Mouse (Mus musculus) lung, adult 18-20 months (tissue): ENCODE measurements at regions not wholly inside any gene's neighbourhood (a gene's known extent, or its start where the extent isn't known, plus 50 kb on each side); places are given as distances from the start of the nearest gene placed in this dataset.

Experiments used
- DNase-seq, 2 experiments: peaks; one replicate each; pipeline ENCODE4 v3.0.0; 2022; ENCODE audit warnings: mixed read lengths in 2 of 2

DNA sequence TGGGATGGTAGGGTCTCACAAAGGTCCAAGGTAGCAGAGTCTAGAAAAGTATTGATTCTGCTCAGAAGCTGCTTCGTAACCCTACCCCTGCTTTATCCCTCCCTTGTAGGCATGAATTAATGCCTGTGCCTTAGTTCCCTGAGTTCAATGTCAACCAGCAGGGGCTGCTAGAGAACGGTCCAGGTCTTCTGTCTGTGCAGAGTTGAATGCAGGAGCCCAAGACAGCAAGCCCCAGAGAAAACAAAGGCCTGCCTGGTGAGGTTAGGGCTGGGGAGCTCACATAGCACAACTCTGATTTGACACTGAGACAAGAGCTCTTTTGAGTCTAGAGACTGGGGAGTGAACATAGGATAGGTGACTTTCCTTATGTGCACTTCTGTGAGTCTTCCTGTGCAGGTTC is 56.6 kb downstream of the Olig3 start:
- DNase-seq, result no peak

DNA sequence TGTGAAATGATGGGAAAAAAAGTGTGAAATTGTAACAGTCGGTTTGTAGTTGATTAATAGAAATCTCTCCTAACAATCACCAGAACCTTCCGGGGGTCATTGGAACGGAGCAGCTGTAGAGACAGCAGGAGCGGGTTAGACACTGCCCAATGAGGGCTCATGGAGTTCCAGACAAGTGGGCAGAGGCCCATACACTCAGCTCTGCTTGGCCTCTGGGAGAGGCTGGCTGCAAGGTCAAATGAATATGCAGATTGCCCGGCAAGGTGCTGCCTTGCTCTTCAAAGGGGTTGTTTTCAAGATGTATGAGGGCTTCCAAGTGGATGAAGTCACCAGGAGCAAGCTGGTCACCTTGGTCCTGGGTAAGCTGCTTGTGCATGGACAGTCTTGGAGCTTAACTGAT is 57.6 kb downstream of the Olig3 start:
- DNase-seq, result no peak

DNA sequence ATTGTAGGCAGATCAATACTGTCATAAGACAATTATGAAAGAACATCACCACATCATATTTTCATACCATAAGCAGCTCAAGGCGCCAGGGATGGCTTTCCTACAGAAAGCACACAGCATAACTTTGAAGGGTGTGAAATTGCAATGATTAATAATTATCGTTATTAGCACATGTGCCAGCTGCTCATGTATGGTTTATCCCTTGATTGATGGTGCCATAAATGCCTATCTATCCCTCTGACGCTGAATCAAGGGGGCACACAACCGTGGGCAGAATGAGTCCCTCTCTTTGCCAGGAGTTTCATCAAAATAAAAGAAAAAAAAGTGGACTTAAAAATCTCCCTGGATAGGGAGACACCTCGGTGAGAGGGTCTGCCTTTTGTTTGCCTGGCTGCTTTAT is 58.5 kb downstream of the Olig3 start:
- DNase-seq, result no peak

DNA sequence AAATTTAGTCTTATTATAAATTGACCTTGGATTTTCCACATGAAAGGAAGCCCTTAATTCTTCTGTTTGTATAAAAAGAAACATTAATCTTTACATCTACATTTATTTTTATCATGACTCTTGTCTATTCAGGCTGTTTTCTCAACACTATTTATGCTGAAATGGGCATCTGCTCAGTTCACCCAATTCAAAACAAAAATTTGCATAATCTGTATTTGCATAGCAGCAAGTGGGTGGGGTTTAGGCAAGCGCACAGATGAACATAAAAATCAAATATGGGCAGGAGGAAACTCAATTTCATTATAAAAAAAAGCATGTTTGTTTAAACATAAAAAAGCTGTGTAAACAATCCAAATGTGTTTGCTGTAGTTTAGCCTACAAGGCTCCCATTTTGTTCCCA is 67.7 kb downstream of the Olig3 start:
- DNase-seq, result no peak

DNA sequence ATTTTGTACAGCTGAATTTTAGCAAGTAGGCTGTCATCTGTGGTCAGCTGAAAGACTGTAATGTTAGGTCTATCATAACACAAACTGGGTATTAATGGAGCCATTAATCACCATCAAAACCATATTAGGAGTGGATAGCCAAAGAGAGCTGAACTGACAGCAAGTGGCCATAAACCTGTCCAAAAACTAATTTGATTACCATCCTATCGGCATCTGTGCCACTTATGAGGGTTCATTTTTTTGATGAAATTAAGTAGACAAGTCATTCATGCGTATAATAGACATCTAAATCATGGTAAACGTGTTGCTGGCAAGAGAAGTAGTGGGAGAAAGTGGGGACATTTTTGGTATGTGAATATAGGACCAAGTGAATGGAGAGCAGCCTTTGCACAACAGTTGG is 68.6 kb downstream of the Olig3 start:
- DNase-seq, result no peak

DNA sequence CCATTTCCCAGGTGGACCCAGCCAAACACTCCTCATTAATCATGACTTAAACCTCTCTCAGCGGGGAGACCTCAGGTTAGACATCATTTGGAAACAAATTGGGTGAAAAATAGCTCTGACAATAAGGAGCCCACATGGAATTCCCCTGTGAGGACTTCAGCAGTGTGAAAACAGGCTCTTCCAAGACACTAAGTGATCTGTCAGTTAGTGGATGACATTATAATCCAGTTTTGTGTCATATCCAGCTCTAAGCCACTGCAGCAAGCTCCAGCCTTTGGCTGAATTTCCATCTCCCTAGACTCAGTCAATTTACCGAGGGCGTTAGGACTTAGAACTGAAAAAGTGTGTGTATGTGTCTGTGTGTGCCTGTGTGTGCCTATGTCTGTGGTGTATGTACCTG is 70.5 kb downstream of the Olig3 start:
- no peak for DNase-seq

DNA sequence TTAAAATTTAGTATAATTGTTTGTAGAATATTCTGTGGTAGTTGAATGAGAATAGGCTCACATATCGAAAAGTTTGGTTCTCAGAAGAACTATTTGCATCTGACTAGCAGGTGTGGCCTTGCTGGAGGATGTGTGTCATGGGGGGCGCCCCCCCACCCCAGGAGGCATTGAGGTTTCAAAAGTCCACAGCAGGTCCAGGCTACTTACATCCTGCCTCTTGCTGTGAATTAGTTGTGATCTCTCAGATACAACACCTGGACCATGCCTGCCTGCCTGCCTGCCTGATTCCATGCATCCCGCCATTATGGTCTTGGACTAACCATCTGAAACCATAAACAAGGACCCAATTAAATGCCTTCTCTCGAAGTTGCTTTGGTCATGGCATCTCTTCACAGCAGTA is 76.2 kb downstream of the Olig3 start:
- DNase-seq, result no peak

DNA sequence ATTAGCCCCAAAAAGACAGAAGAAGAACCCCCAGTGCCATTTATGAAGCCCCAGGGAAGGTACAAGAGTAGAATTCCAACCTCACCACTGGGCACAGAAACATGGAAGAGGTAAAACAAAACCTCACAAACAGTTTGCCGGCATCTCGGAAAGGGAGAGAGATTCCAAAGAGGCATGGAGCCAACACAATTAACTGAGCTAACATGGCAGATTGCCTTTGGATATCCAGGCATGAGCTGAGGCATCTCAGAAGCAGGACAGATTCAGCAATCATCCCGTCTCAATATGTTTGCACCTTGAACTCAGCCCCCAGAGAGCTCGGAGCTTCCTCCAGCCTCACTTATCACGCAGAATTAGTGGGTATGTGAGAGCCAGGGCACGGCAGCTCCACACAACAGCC is 78.3 kb downstream of the Olig3 start:
- no peak for DNase-seq

DNA sequence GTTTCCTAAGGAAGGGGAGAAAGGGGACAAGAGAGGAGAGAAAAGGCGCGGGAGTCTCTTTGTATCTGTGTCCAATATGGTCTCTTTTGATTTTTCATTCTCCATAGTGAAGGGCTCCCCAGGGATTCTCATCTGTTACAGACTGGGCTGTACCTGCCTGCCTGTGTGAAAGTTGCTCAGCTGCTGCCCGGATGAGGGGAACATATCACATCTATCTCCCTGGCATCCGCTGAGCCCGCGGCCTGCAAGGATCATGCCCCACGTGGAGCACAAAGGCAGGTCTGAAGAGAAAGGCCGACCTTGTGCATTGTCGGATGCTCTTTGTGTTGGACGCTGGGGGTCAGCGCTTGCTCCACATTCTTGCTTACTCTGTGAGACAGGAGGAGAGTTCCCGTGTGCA is 85.5 kb downstream of the Olig3 start:
- no peak for DNase-seq

DNA sequence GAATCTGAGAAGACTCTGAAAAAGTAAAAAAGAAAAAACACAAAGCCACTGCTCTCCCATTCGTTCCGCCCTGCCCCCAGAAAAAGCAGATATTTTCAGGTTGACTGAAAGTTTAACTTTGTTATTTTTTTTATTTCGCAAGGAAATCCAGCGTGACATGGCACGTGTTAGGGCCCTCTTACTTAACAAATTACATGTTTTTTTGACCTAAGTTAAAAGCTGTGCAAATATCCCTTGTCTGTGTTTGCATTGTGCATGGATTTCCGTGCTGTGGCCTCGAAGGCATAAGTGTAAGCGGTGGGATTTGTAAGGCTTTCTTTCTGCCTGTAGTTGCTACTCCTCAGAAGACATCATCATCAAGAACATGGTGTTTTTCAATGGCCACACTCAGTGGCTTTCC is 87.2 kb downstream of the Olig3 start:
- DNase-seq, result peak in 1 of 2 experiments; percentile 7

DNA sequence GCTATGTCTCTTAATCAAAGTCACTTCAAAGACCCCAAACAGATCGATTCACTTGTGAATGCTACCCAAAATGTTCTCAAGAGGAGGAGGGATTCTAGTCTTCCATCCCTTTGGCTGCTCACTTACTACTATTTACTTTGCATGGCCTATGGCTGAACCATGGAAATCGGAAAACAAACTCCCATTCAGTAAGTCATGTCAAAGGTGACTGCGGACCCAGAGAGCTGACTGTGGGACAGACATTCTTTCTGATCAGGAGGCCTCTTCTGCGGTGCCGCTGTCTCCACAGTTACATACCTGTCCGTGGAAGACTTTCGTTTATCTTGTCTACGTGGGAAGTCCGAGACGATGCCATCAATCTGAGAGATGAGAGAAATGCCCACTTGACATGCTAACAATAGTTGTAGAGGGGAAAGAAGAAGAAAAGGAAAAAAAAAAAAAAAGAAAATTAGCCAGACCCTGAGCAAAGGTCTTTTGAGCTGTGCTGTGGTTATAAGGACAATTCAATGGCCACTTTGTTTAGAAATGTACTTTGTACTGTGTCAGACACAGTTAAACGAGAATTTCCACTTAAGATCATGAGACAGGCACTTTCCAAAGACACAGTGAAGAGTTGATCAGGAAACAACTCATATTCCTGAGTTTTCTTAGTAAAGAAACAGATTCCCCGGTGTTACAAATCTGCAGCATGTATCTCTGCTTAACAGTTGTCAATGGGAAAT is 92.7 kb downstream of the Olig3 start:
- no peak for DNase-seq

DNA sequence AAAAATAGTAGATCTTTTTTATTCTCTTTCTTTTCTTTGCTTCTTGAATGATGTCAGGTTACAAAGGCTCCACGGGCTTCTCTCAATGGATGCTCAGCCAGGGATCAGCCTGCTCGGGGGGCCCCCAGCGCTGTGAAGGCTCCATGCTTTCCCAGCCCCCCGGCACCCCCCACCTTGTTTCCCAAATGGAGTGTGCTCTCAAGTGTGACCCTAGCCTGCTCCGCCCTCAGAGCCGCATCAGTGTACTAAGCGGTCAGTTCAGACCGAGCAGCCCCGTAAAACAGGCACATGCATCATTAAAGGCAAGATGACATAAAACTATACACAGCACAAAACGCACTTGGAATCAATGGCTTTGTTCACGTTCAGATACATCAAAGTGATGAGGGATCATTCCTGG is 102.7 kb downstream of the Olig3 start:
- DNase-seq, result no peak

DNA sequence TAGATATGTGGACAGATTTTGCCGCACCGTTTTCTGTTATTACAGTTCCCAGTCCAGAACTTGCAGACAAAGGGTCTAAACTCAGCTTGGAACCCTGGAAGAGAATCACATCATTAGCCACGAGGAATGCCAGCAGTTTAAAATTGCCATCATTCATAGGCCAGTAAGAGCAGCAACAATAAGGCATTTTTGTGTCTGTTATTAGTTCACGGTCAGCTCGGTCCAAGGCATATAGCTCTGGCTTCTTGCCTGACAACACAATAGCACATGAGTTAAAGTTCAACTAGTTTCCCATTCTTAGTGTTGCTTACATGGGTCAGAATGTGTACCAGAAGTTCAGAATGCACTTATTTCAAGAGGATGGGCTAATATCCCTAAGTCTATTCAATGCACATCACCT is 103.4 kb downstream of the Olig3 start:
- no peak for DNase-seq

DNA sequence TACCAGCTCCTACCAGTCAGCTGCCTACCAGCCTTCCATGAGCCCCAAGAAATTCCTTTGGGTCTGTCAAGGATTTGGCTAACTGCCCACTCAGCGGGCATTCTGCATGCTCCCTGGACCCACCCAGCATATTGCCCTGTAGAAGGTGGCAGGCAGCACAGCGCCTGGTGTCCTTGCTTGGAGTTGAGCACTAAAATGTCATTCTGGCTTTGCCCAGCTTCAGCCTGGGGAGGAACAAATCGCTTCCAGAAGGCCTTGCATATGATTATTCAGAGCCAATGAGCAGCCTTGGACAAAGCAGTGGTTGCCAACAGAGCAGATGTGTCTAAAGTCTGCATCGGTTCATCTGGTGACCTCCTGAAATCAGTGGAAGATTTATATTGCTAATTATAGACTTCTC is 103.8 kb downstream of the Olig3 start:
- no peak for DNase-seq

DNA sequence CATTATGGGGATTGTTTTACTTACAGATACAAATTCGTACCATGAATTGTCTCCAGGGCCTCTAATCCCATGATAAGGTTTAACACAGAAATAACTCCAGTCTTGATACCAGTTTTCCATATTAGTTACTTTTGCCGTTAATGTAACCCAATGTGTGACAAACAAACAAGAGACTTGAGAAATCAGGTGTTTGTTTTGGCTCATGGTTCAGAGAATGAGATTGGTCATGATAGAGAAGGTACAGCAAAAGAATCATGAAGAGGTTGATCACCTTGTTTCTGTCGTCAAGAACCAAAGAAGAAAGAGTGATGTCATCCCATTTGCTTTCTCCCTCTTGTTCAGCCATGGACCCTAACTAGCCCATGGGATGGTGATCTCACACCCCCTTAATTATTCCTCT is 107.5 kb downstream of the Olig3 start:
- DNase-seq, result no peak

DNA sequence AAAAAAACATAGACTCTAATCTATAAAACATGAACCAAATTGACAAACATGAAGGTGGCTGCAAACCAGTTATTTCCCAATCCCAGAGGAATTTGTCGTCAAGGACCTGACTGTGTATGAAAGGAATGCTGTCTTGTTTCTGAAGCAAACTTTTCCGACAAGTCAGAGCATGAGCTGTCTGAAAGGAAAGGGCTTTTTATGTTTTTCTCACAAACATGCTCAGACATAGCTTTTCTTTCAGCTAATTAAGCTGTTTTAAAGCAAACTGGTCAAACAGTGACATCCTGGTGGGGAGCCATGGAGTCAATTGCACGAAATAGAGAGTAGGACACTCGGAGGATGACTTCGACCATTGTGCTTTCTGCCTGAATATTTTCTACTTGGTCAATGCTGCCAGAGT is 108.2 kb downstream of the Olig3 start:
- DNase-seq, result peak in 1 of 2 experiments; percentile 37

DNA sequence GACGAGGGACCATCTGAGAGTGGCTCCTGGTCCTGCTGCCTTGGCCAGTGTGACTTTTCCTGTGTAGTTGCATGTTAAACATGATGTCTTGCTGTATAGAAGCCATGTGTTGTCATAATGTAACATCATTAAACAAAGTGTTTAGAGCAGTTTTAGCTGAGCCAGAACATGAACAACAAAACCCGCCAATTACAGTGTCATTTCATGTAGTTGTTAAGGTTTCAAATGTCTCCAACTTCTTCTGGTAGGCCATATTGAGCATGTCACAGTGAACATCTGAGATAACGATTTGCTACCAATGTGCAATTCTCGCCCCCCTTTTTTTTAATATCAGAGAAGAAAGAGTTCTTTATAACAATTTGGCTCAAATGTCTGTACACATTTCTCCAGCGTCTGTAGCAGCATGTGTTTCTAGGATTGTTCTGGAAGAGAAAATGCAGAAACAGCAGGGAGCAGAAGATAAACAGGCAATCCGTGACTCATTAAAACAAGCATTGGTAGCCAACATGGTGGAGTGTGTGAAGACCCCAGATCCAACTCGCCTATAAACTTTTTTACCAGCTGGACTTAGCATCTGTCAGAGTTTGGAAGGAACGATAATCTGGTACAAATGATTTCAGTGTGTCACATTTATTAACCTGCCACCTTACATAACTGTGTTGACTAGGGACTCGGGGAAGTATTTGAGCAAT is 115.2 kb downstream of the Olig3 start:
- DNase-seq, result no peak

DNA sequence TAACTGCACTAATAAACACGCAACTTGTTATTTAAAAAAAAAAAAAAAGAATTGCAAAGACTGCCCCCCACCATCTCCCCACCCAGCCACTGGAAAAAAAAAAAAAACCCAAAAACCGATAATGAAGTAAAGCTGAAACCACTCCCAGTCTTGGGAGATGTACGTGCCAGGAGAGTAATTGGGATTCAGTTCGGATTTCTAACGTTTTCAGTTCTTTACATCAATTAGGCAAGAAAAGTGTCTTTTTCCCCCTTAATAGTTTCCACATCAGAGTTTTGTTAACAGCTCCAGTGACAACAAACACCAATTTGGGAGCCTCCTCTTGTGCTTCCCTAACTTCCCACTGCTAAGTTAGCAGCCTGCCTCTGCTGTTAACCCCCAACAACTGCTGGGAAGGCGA is 115.7 kb downstream of the Olig3 start:
- no peak for DNase-seq

DNA sequence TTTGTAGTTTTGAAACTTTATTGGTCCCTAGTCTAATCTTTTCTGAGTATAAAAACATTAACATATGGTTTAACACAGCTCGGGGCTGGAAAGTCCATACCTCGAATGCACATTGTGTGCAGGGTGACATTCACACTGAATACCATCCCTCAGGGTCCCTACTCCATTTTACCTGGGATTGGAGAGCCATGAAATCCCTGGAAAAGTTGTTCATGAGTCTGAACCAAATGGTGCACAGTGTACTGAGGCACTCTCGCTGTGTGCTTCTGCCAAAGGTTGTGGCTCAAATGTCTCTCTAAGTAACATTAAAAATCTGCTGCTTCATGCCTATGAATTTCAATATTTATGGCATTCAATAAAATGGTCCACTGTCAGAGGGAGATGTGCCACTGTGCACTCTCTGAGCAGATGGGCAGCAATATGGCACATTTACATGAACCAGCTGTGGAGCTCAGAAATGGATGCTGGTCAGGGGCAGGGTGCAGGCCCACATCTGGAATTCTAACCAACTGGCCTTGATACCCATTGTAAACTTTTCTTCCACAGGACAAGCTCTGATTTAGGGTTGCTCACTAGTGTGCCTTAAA is 116.7 kb downstream of the Olig3 start:
- DNase-seq, result no peak

DNA sequence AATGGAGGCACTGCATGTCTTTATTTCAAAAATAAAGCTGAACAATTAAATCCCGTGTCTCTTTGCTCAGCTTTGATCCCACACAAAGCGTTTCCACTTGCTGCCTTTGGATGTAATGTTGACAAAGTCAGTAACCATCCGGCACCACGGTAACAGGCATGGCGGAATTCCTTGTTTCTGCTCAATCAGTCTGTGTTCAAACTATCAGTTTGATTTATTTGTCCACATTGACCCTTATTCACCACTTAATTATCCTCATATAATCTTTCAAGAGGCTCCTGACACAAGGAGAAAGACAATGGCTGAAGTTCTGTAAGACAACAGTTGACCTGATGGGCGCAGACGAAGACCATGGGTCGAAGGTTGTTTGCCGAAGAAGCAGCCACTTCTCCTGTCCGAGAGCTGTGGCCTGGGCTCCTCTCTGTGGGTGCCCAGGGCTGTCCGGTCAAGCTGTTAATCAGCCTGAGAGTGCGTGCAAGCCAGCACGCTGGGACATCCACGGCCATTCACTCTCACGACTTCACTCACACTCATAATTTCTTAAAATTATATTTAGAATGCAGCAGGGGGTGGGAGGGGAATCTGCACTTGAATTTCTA is 106.1 kb upstream of the Ifngr1 start:
- no peak for DNase-seq

DNA sequence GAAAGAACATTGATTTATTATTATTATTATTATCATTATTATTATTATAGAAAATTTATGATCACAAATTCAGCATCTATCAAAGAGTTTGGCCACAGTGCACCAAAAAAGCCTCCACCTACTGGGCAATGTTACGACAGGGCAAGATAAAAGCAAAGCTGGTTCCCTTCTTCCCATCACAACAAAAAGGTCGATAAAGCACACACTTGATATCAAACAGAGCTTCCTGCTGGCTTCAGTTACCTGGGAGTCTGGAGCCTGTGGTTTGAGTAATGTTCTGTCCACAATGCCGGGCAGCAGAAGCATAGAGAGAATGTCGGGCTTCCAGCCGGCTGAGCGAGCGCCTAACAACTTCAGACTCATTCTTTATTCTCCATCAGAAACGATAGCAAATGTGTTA is 101.2 kb upstream of the Ifngr1 start:
- DNase-seq, result no peak

DNA sequence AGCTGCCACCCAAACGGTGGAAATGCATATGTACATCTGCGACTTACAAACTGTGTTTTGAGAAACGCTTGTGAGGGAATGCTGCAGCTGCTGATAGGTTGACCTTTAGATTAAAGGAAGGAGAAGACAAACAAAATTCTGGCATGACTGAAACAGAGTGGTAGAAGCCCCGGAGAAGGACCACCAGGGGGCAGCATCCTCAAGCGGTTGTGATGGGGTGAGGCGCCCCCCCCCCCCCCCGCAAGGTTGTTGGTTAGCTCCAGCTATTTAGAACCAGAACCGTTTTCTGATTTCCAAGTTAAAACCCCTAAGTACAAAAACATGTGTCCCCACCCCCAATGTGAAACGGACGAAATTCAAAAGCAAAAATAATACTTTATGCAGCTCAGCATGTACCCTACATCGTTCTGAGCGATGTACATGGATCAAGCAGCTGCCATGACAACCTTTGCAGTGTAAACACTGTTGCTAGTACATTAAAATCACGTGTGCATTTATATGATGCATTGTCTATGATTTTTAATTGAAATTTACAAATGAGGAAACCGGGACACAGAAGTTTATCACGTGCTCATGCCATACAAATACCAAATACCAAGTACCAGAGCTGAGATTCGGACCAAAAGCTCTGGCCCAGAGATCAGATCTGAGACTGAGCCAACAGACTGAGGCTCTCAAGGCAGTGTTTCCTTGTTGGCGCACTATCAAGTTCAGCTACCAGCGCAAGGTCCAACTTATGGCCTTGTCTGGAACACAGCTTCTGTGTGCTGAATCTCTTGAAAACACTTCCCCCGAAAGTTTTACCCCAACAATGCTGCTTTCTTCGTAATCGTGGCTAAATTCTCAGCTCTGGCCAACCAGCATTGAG is 100.0 kb upstream of the Ifngr1 start:
- peak; percentile 63 to 73 for DNase-seq
